Mouse (Mus musculus) intestine, postnatal 0 days (tissue): ENCODE results near the gene Szrd1. TPM values are rescaled to one million over a fixed set of nuclear protein-coding genes. Genes with fewer than 3 reads are reported as not detected.

Experiments
- ATAC-seq: fragments of 200-750 bp; cut with Nextera tagmentation; 2 replicates; pipeline ENCODE4 v1.8.0; 2017; ENCODE audit warnings: mild to moderate bottlenecking, moderate TSS enrichment, moderate library complexity
- H3K27ac ChIP-seq: fragments of 300-500 bp; sonication (generic); 2 replicates; pipeline ENCODE4 v1.5.1; 2014; ENCODE audit warnings: mild to moderate bottlenecking, low read depth, low read length, moderate library complexity
- H3K27me3 ChIP-seq: fragments of 300-500 bp; sonication (generic); replicated peaks from 2 replicates; pipeline ENCODE4 v1.6.1; 2014; ENCODE audit warnings: low read length, mixed read lengths; ENCODE audit not compliant: control insufficient read depth, insufficient read depth
- H3K36me3 ChIP-seq: fragments of 300-500 bp; sonication (generic); 2 replicates; pipeline ENCODE4 v1.6.1; 2014; ENCODE audit warnings: mild to moderate bottlenecking, moderate library complexity; ENCODE audit not compliant: control insufficient read depth, insufficient read depth
- H3K4me1 ChIP-seq: fragments of 300-500 bp; sonication (generic); replicated peaks from 2 replicates; pipeline ENCODE4 v1.6.1; 2014; ENCODE audit warnings: antibody characterized with exemption, low read length, mixed read lengths; ENCODE audit not compliant: control insufficient read depth, insufficient read depth
- H3K4me2 ChIP-seq: fragments of 300-500 bp; sonication (generic); replicated peaks from 2 replicates; pipeline ENCODE4 v1.6.1; 2014; ENCODE audit warnings: low read depth, mild to moderate bottlenecking, moderate library complexity
- H3K4me3 ChIP-seq: fragments of 300-500 bp; sonication (generic); 2 replicates; pipeline ENCODE4 v1.5.1; 2014; ENCODE audit warnings: low read depth, low read length
- H3K9ac ChIP-seq: fragments of 300-500 bp; sonication (generic); 2 replicates; pipeline ENCODE4 v1.6.1; 2014; ENCODE audit warnings: mild to moderate bottlenecking, low read depth, low read length
- H3K9me3 ChIP-seq: fragments of 300-500 bp; sonication (generic); 2 replicates; pipeline ENCODE4 v1.6.1; 2016; ENCODE audit warnings: mixed run types; ENCODE audit not compliant: control insufficient read depth
- CTCF ChIP-seq: sonication (generic); IDR thresholded peaks from 2 replicates; pipeline ENCODE4 v1.5.1; 2016; ENCODE audit warnings: low read depth, mild to moderate bottlenecking, control low read depth, antibody characterized with exemption, moderate library complexity
- WGBS: fragments of 180-500 bp; shearing (Covaris S2); extraction: QIAGEN DNeasy Blood & Tissue Kit; methylation state at CpG from one replicate; pipeline ENCODE4 v1.1.7; 2014; 5-methylcytosine and 5-hydroxymethylcytosine counted together
- polyA plus RNA-seq: library from polyadenylated mRNA; unstranded; fragments of >200 nt; fragmentation: Nextera tagmentation; extraction: Ambion mirVana; gene quantifications from 2 replicates; pipeline ENCODE4 v1.2.1, GENCODE M21; 2015

The Szrd1 gene
- polyA plus RNA-seq, 1 experiment from 2014 or later = 35.0 TPM

GRCm38 (mm10) chr4:141078510-141079137, 61.0 kb downstream of the Szrd1 start:
- 65% methylated on average over 18 of the region's 18 CpGs for WGBS
- H3K27ac ChIP-seq = no peak overlapping the region; the same call in 1 of the 2 replicates
- no peaks in the 10 kb centered on the region for H3K27me3 ChIP-seq
- no peaks in the 10 kb centered on the region for H3K9me3 ChIP-seq
- H3K36me3 ChIP-seq = peaks cover 13% of the 10 kb centered on the region; the same call in 1 of the 2 replicates
- H3K4me1 ChIP-seq = 0 out of 2 replicates have a peak, but pooled peaks cover 4% of the 10 kb centered on the region
- peak overlapping the region; percentile 86 for H3K4me2 ChIP-seq
- no peak for ATAC-seq
- H3K9ac ChIP-seq = no peak overlapping the region
- TF ChIP-seq CTCF = no peak
- H3K4me3 ChIP-seq = no peak overlapping the region

- TF ChIP-seq CTCF = peak; percentile 89
- Histone ChIP-seq H3K4me1 (0 out of 2 replicates have a peak, but pooled peaks cover 4% of the 10 kb centered on the region), H3K4me2 (peak within 1 kb of the TSS; percentile 86), H3K36me3 (peaks cover 20% of the 10 kb centered on the region; the same call in 1 of the 2 replicates), H3K27ac (peak within 1 kb of the TSS; percentile 73), H3K4me3 (peak within 1 kb of the TSS; percentile 99), H3K9me3 (no peaks in the 10 kb centered on the region), H3K9ac (peak within 1 kb of the TSS; percentile 89), H3K27me3 (no peaks in the 10 kb centered on the region)
- peak; percentile 86 for ATAC-seq
- under 1% methylated on average over 67 of the region's 67 CpGs for WGBS
These were observed 61.7 kb downstream of the Szrd1 start, which contains the start of gene Necap2 for GRCm38 (mm10) chr4:141077681-141078509. Gene Necap2, minus strand, starts transcription at chr4:141078357.

- H3K9ac ChIP-seq = peak overlapping the region; percentile 89
- peak overlapping the region; percentile 99 for H3K4me3 ChIP-seq
- H3K27me3 ChIP-seq = no peaks in the 10 kb centered on the region
- peaks cover 30% of the 10 kb centered on the region for H3K36me3 ChIP-seq
- 70% methylated on average over 17 of the region's 17 CpGs for WGBS
- no peak for ATAC-seq
- no peaks in the 10 kb centered on the region for H3K9me3 ChIP-seq
- H3K4me2 ChIP-seq = peak overlapping the region; percentile 86
- no peak overlapping the region for H3K27ac ChIP-seq
- no peak for TF ChIP-seq CTCF
- H3K4me1 ChIP-seq = 0 out of 2 replicates have a peak, but pooled peaks cover 4% of the 10 kb centered on the region
These were observed 62.6 kb downstream of the Szrd1 start for GRCm38 (mm10) chr4:141076761-141077506.

GRCm38 (mm10) chr4:141074109-141074508, 65.5 kb downstream of the Szrd1 start:
- H3K4me3 ChIP-seq = no peak overlapping the region
- no peaks in the 10 kb centered on the region for H3K27me3 ChIP-seq
- H3K9ac ChIP-seq = no peak overlapping the region
- peaks cover 58% of the 10 kb centered on the region for H3K36me3 ChIP-seq
- no peak overlapping the region for H3K27ac ChIP-seq
- H3K4me2 ChIP-seq = no peak overlapping the region
- 0 out of 2 replicates have a peak, but pooled peaks cover 4% of the 10 kb centered on the region for H3K4me1 ChIP-seq
- no peaks in the 10 kb centered on the region for H3K9me3 ChIP-seq
- no peak for TF ChIP-seq CTCF
- no peak for ATAC-seq
- 90% methylated on average over 4 of the region's 4 CpGs for WGBS

GRCm38 (mm10) chr4:141073661-141074060, 65.9 kb downstream of the Szrd1 start:
- peaks cover 63% of the 10 kb centered on the region for H3K36me3 ChIP-seq
- no peaks in the 10 kb centered on the region for H3K27me3 ChIP-seq
- no peak overlapping the region for H3K9ac ChIP-seq
- no peak overlapping the region for H3K4me2 ChIP-seq
- no peak for TF ChIP-seq CTCF
- 0 out of 2 replicates have a peak, but pooled peaks cover 4% of the 10 kb centered on the region for H3K4me1 ChIP-seq
- no peak overlapping the region for H3K4me3 ChIP-seq
- H3K9me3 ChIP-seq = no peaks in the 10 kb centered on the region
- no peak overlapping the region for H3K27ac ChIP-seq
- 79% methylated on average over 9 of the region's 9 CpGs for WGBS
- ATAC-seq = no peak

GRCm38 (mm10) chr4:141072502-141072901, 67.1 kb downstream of the Szrd1 start:
- ATAC-seq = no peak

More at GRCm38 (mm10) chr4:141072502-141072901, 67.1 kb downstream of the Szrd1 start:
- Histone ChIP-seq H3K36me3 (peaks cover 74% of the 10 kb centered on the region), H3K27ac (no peak overlapping the region), H3K4me2 (no peak overlapping the region), H3K9ac (no peak overlapping the region), H3K27me3 (no peaks in the 10 kb centered on the region), H3K9me3 (no peaks in the 10 kb centered on the region), H3K4me1 (0 out of 2 replicates have a peak, but pooled peaks cover 4% of the 10 kb centered on the region), H3K4me3 (no peak overlapping the region)
- TF ChIP-seq CTCF = no peak
- 88% methylated on average over 11 of the region's 11 CpGs for WGBS
